Mouse (Mus musculus): ENCODE data around the gene Lzts3. TPM values are rescaled to one million over a fixed set of nuclear protein-coding genes. Genes with fewer than 3 reads are reported as not detected.
"Not testable (repeated sequence)": the region's sequence is repeated elsewhere in the genome, so short reads cannot be mapped to it uniquely, and the experiment has no call there.

Gene Lzts3
- polyA plus RNA-seq, 1 experiment from 2014 or later = 5.1 TPM

GRCm38 (mm10) chr2:130656536-130656935 lies 13.9 kb upstream of the Lzts3 start:
- H3K9ac ChIP-seq = no peak overlapping the region

GRCm38 (mm10) chr2:130655660-130656339 lies 13.2 kb upstream of the Lzts3 start:
- Histone ChIP-seq H3K4me1 (no peaks in the 10 kb centered on the region), H3K27ac (no peak overlapping the region), H3K36me3 (peaks cover 80% of the 10 kb centered on the region), H3K9ac (no peak overlapping the region), H3K4me2 (no peak overlapping the region), H3K9me3 (no peaks in the 10 kb centered on the region), H3K4me3 (no peak overlapping the region), H3K27me3 (no peaks in the 10 kb centered on the region)
- WGBS = 93% methylated on average over 6 of the region's 6 CpGs
- no peak for ATAC-seq (ENCODE audit: insufficient number of reproducible peaks, insufficient read depth, low FRiP score, low TSS enrichment, low read depth)

More at GRCm38 (mm10) chr2:130656536-130656935, 13.9 kb upstream of the Lzts3 start:
- WGBS = 92% methylated on average over 9 of the region's 9 CpGs
- Histone ChIP-seq H3K27ac (no peak overlapping the region), H3K4me3 (no peak overlapping the region), H3K9me3 (no peaks in the 10 kb centered on the region), H3K36me3 (peaks cover 87% of the 10 kb centered on the region), H3K4me1 (no peaks in the 10 kb centered on the region), H3K27me3 (no peaks in the 10 kb centered on the region), H3K4me2 (no peak overlapping the region)
- no peak for ATAC-seq (ENCODE audit: insufficient number of reproducible peaks, insufficient read depth, low FRiP score, low TSS enrichment, low read depth)

- H3K36me3 ChIP-seq = peaks cover 72% of the 10 kb centered on the region
Measured at GRCm38 (mm10) chr2:130653760-130654159, 11.2 kb upstream of the Lzts3 start.

GRCm38 (mm10) chr2:130653303-130653702 lies 10.7 kb upstream of the Lzts3 start:
- Histone ChIP-seq H3K27me3 (no peaks in the 10 kb centered on the region), H3K9me3 (no peaks in the 10 kb centered on the region), H3K4me3 (no peak overlapping the region), H3K4me1 (no peaks in the 10 kb centered on the region), H3K9ac (no peak overlapping the region), H3K4me2 (no peak overlapping the region), H3K36me3 (peaks cover 67% of the 10 kb centered on the region), H3K27ac (no peak overlapping the region)
- 81% methylated on average over 2 of the region's 2 CpGs for WGBS
- ATAC-seq (ENCODE audit: insufficient number of reproducible peaks, insufficient read depth, low FRiP score, low TSS enrichment, low read depth) = no peak

More at GRCm38 (mm10) chr2:130653760-130654159, 11.2 kb upstream of the Lzts3 start:
- H3K4me1 ChIP-seq = no peaks in the 10 kb centered on the region
- no peak for ATAC-seq (ENCODE audit: insufficient number of reproducible peaks, insufficient read depth, low FRiP score, low TSS enrichment, low read depth)
- no peaks in the 10 kb centered on the region for H3K27me3 ChIP-seq
- H3K9ac ChIP-seq = no peak overlapping the region
- H3K27ac ChIP-seq = no peak overlapping the region
- 85% methylated on average over 1 of the region's 1 CpGs for WGBS
- H3K4me2 ChIP-seq = no peak overlapping the region
- H3K9me3 ChIP-seq = no peaks in the 10 kb centered on the region
- no peak overlapping the region for H3K4me3 ChIP-seq

GRCm38 (mm10) chr2:130649028-130649427 lies 6.4 kb upstream of the Lzts3 start:
- not testable (repeated sequence) for ATAC-seq (ENCODE audit: insufficient number of reproducible peaks, insufficient read depth, low FRiP score, low TSS enrichment, low read depth); H3K9ac ChIP-seq; H3K4me3 ChIP-seq; H3K4me2 ChIP-seq; H3K9me3 ChIP-seq; H3K27me3 ChIP-seq; H3K4me1 ChIP-seq; H3K27ac ChIP-seq
- peaks cover 31% of the 10 kb centered on the region for H3K36me3 ChIP-seq
- 81% methylated on average over 6 of the region's 6 CpGs for WGBS

GRCm38 (mm10) chr2:130645198-130645597 lies 2.6 kb upstream of the Lzts3 start:
- H3K4me2 ChIP-seq = no peak overlapping the region
- no peaks in the 10 kb centered on the region for H3K27me3 ChIP-seq
- no peak overlapping the region for H3K9ac ChIP-seq
- H3K36me3 ChIP-seq = peaks cover 15% of the 10 kb centered on the region; the same call in 1 of the 2 replicates
- H3K9me3 ChIP-seq = no peaks in the 10 kb centered on the region
- H3K4me1 ChIP-seq = peaks cover 11% of the 10 kb centered on the region
- no peak overlapping the region for H3K27ac ChIP-seq
- 81% methylated on average over 4 of the region's 4 CpGs for WGBS
- H3K4me3 ChIP-seq = no peak overlapping the region
- ATAC-seq (ENCODE audit: insufficient number of reproducible peaks, insufficient read depth, low FRiP score, low TSS enrichment, low read depth) = no peak

- peak; percentile 41; the same call in 1 of the 2 replicates for ATAC-seq (ENCODE audit: insufficient number of reproducible peaks, insufficient read depth, low FRiP score, low TSS enrichment, low read depth)
- H3K27me3 ChIP-seq = peaks cover 18% of the 10 kb centered on the region
- H3K4me2 ChIP-seq = peak overlapping the region; percentile 93
- H3K4me1 ChIP-seq = peaks cover 16% of the 10 kb centered on the region
- peaks cover 4% of the 10 kb centered on the region; the same call in 1 of the 2 replicates for H3K36me3 ChIP-seq
- H3K9me3 ChIP-seq = no peaks in the 10 kb centered on the region
- peak overlapping the region; percentile 75 for H3K9ac ChIP-seq
- WGBS = 0% methylated on average over 26 of the region's 27 CpGs
- H3K27ac ChIP-seq = 0 out of 2 replicates have a peak overlapping the region, but pooled peaks have one; percentile 60
- H3K4me3 ChIP-seq = peak overlapping the region; percentile 65
Measured at GRCm38 (mm10) chr2:130642197-130642660, 374 bp downstream of the Lzts3 start.

GRCm38 (mm10) chr2:130641351-130642025 lies 1.1 kb downstream of the Lzts3 start:
- peak overlapping the region; percentile 75; the same call in 1 of the 2 replicates for H3K9ac ChIP-seq
- no peaks in the 10 kb centered on the region for H3K9me3 ChIP-seq
- peaks cover 26% of the 10 kb centered on the region for H3K27me3 ChIP-seq

GRCm38 (mm10) chr2:130639276-130639675 lies 3.3 kb downstream of the Lzts3 start:
- 84% methylated on average over 6 of the region's 6 CpGs for WGBS
- ATAC-seq (ENCODE audit: insufficient number of reproducible peaks, insufficient read depth, low FRiP score, low TSS enrichment, low read depth) = no peak
- no peak overlapping the region for H3K27ac ChIP-seq
- peaks cover 37% of the 10 kb centered on the region for H3K4me1 ChIP-seq
- H3K9ac ChIP-seq = no peak overlapping the region
- H3K27me3 ChIP-seq = peaks cover 48% of the 10 kb centered on the region
- no peak overlapping the region for H3K4me3 ChIP-seq
- H3K9me3 ChIP-seq = no peaks in the 10 kb centered on the region
- no peaks in the 10 kb centered on the region for H3K36me3 ChIP-seq
- no peak overlapping the region for H3K4me2 ChIP-seq

More at GRCm38 (mm10) chr2:130641351-130642025, 1.1 kb downstream of the Lzts3 start:
- ATAC-seq (ENCODE audit: insufficient number of reproducible peaks, insufficient read depth, low FRiP score, low TSS enrichment, low read depth) = no peak
- H3K4me1 ChIP-seq = peaks cover 16% of the 10 kb centered on the region
- no peaks in the 10 kb centered on the region for H3K36me3 ChIP-seq
- peak overlapping the region; percentile 65 for H3K4me3 ChIP-seq
- H3K4me2 ChIP-seq = peak overlapping the region; percentile 93
- H3K27ac ChIP-seq = no peak overlapping the region
- WGBS = 69% methylated on average over 6 of the region's 6 CpGs

GRCm38 (mm10) chr2:130638101-130638611 lies 4.4 kb downstream of the Lzts3 start:
- H3K4me1 ChIP-seq = peaks cover 38% of the 10 kb centered on the region
- WGBS = 28% methylated on average over 16 of the region's 16 CpGs
- H3K4me3 ChIP-seq = no peak overlapping the region
- H3K9me3 ChIP-seq = no peaks in the 10 kb centered on the region
- no peak overlapping the region for H3K27ac ChIP-seq
- no peak overlapping the region for H3K4me2 ChIP-seq
- ATAC-seq (ENCODE audit: insufficient number of reproducible peaks, insufficient read depth, low FRiP score, low TSS enrichment, low read depth) = no peak
- H3K36me3 ChIP-seq = no peaks in the 10 kb centered on the region
- peaks cover 59% of the 10 kb centered on the region for H3K27me3 ChIP-seq
- peak overlapping the region; percentile 44 for H3K9ac ChIP-seq

GRCm38 (mm10) chr2:130635847-130636246 lies 6.8 kb downstream of the Lzts3 start:
- peak overlapping the region; percentile 90 for H3K4me2 ChIP-seq
- peaks cover 63% of the 10 kb centered on the region for H3K27me3 ChIP-seq
- H3K27ac ChIP-seq = no peak overlapping the region
- no peak for ATAC-seq (ENCODE audit: insufficient number of reproducible peaks, insufficient read depth, low FRiP score, low TSS enrichment, low read depth)
- peak overlapping the region; percentile 50 for H3K4me3 ChIP-seq
- H3K36me3 ChIP-seq = no peaks in the 10 kb centered on the region
- 15% methylated on average over 21 of the region's 21 CpGs for WGBS
- peaks cover 28% of the 10 kb centered on the region for H3K4me1 ChIP-seq
- 0 out of 2 replicates have a peak overlapping the region, but pooled peaks have one; percentile 73 for H3K9ac ChIP-seq
- H3K9me3 ChIP-seq = no peaks in the 10 kb centered on the region
